Mouse (Mus musculus): ENCODE results near the gene Gpr3. TPM values are rescaled to one million over a fixed set of nuclear protein-coding genes. Genes with fewer than 3 reads are reported as not detected.

Gene Gpr3
- polyA plus RNA-seq, 1 experiment from 2014 or later: not detected

- Histone ChIP-seq H3K9ac (peak overlapping the region; percentile 46), H3K4me3 (replicated peaks) (peak overlapping the region; percentile 26; the same call in 1 of the 2 replicates), H3K36me3 (no peaks in the 10 kb centered on the region), H3K27me3 (peaks cover 60% of the 10 kb centered on the region), H3K27ac (peak overlapping the region; percentile 86), H3K4me2 (peak overlapping the region; percentile 59), H3K9me3 (replicated peaks) (no peaks in the 10 kb centered on the region), H3K4me1 (replicated peaks) (peaks cover 91% of the 10 kb centered on the region)
- DNase-seq: no peak
- no peak for ATAC-seq (ENCODE audit: low read depth)
- 52% methylated on average over 15 of the region's 15 CpGs for whole genome bisulfite sequencing (ENCODE audit: insufficient replicate concordance)
Measured at GRCm38 (mm10) chr4:133247072-133247471, 34.7 kb upstream of the Gpr3 start.

- Histone ChIP-seq H3K9ac (peak overlapping the region; percentile 4), H3K27me3 (peaks cover 33% of the 10 kb centered on the region), H3K9me3 (replicated peaks) (no peaks in the 10 kb centered on the region), H3K4me3 (replicated peaks) (no peak overlapping the region), H3K36me3 (no peaks in the 10 kb centered on the region), H3K4me2 (peak overlapping the region; percentile 19; the same call in 1 of the 2 replicates), H3K4me1 (replicated peaks) (peaks cover 97% of the 10 kb centered on the region), H3K27ac (peak overlapping the region; percentile 37)
- DNase-seq (no peak), ATAC-seq (ENCODE audit: low read depth) (no peak)
- WGBS (ENCODE audit: insufficient replicate concordance): 14% methylated on average over 1 of the region's 1 CpGs
Measured at GRCm38 (mm10) chr4:133244289-133244688, 32.0 kb upstream of the Gpr3 start.

- H3K27me3 ChIP-seq: peaks cover 32% of the 10 kb centered on the region
- DNase-seq: no peak
- WGBS (ENCODE audit: insufficient replicate concordance): 56% methylated on average over 13 of the region's 13 CpGs
Measured at GRCm38 (mm10) chr4:133243538-133243937, 31.2 kb upstream of the Gpr3 start.

GRCm38 (mm10) chr4:133242710-133243109 is 30.4 kb upstream of the Gpr3 start:
- H3K9me3 ChIP-seq (replicated peaks): no peaks in the 10 kb centered on the region
- H3K36me3 ChIP-seq: no peaks in the 10 kb centered on the region
- peaks cover 27% of the 10 kb centered on the region for H3K27me3 ChIP-seq
- no peak overlapping the region for H3K9ac ChIP-seq
- no peak for ATAC-seq (ENCODE audit: low read depth)
- no peak for DNase-seq
- 70% methylated on average over 9 of the region's 9 CpGs for WGBS (ENCODE audit: insufficient replicate concordance)
- H3K27ac ChIP-seq: 0 out of 2 replicates have a peak overlapping the region, but pooled peaks have one; percentile 84
- H3K4me3 ChIP-seq (replicated peaks): no peak overlapping the region
- peaks cover 98% of the 10 kb centered on the region for H3K4me1 ChIP-seq (replicated peaks)
- H3K4me2 ChIP-seq: no peak overlapping the region

More at GRCm38 (mm10) chr4:133243538-133243937, 31.2 kb upstream of the Gpr3 start:
- H3K4me2 ChIP-seq: no peak overlapping the region
- H3K27ac ChIP-seq: peak overlapping the region; percentile 51
- peak overlapping the region; percentile 4; the same call in 1 of the 2 replicates for H3K9ac ChIP-seq
- ATAC-seq (ENCODE audit: low read depth): no peak
- no peaks in the 10 kb centered on the region for H3K9me3 ChIP-seq (replicated peaks)
- H3K36me3 ChIP-seq: no peaks in the 10 kb centered on the region
- no peak overlapping the region for H3K4me3 ChIP-seq (replicated peaks)
- peaks cover 98% of the 10 kb centered on the region for H3K4me1 ChIP-seq (replicated peaks)

- Histone ChIP-seq H3K9ac (no peak overlapping the region), H3K27ac (peak overlapping the region; percentile 84; the same call in 1 of the 2 replicates), H3K27me3 (peaks cover 19% of the 10 kb centered on the region; the same call in 1 of the 2 replicates), H3K36me3 (no peaks in the 10 kb centered on the region), H3K4me1 (replicated peaks) (peaks cover 90% of the 10 kb centered on the region), H3K4me3 (replicated peaks) (peak overlapping the region; percentile 74), H3K4me2 (peak overlapping the region; percentile 100), H3K9me3 (replicated peaks) (no peaks in the 10 kb centered on the region)
- WGBS (ENCODE audit: insufficient replicate concordance): 16% methylated on average over 11 of the region's 11 CpGs
- no peak for DNase-seq
- no peak for ATAC-seq (ENCODE audit: low read depth)
Measured at GRCm38 (mm10) chr4:133241910-133242309, 29.6 kb upstream of the Gpr3 start.

- peak overlapping the region; percentile 74 for H3K4me3 ChIP-seq (replicated peaks)
- peak overlapping the region; percentile 100 for H3K4me2 ChIP-seq
- under 1% methylated on average over 78 of the region's 78 CpGs for WGBS (ENCODE audit: insufficient replicate concordance)
Measured at GRCm38 (mm10) chr4:133240934-133241908, 28.9 kb upstream of the Gpr3 start.

GRCm38 (mm10) chr4:133240490-133240921 is 28.2 kb upstream of the Gpr3 start, which contains the start of gene Map3k6:
Gene Map3k6 (plus strand): TSS chr4:133240818.
- H3K4me2 ChIP-seq: peak within 1 kb of the TSS; percentile 100
- ATAC-seq (ENCODE audit: low read depth) (peak; percentile 68), DNase-seq (peak; percentile 52)
- peak within 1 kb of the TSS; percentile 84 for H3K27ac ChIP-seq
- peaks cover 9% of the 10 kb centered on the region; the same call in 1 of the 2 replicates for H3K27me3 ChIP-seq
- WGBS (ENCODE audit: insufficient replicate concordance): 2% methylated on average over 16 of the region's 16 CpGs
- peaks cover 76% of the 10 kb centered on the region for H3K4me1 ChIP-seq (replicated peaks)
- peak within 1 kb of the TSS; percentile 74 for H3K4me3 ChIP-seq (replicated peaks)
- H3K36me3 ChIP-seq: no peaks in the 10 kb centered on the region
- H3K9me3 ChIP-seq (replicated peaks): no peaks in the 10 kb centered on the region
- H3K9ac ChIP-seq: peak within 1 kb of the TSS; percentile 85

More at GRCm38 (mm10) chr4:133240934-133241908, 28.9 kb upstream of the Gpr3 start:
- no peaks in the 10 kb centered on the region for H3K36me3 ChIP-seq
- peaks cover 12% of the 10 kb centered on the region; the same call in 1 of the 2 replicates for H3K27me3 ChIP-seq
- ATAC-seq (ENCODE audit: low read depth) (peak; percentile 86), DNase-seq (peak; percentile 65)
- peak overlapping the region; percentile 84 for H3K27ac ChIP-seq
- peaks cover 84% of the 10 kb centered on the region for H3K4me1 ChIP-seq (replicated peaks)
- peak overlapping the region; percentile 85 for H3K9ac ChIP-seq
- H3K9me3 ChIP-seq (replicated peaks): no peaks in the 10 kb centered on the region

- WGBS (ENCODE audit: insufficient replicate concordance): 14% methylated on average over 4 of the region's 4 CpGs
- Histone ChIP-seq H3K9ac (no peak overlapping the region), H3K4me3 (replicated peaks) (no peak overlapping the region), H3K36me3 (no peaks in the 10 kb centered on the region), H3K4me2 (no peak overlapping the region), H3K9me3 (replicated peaks) (no peaks in the 10 kb centered on the region), H3K4me1 (replicated peaks) (peaks cover 50% of the 10 kb centered on the region), H3K27ac (0 out of 2 replicates have a peak overlapping the region, but pooled peaks have one; percentile 32), H3K27me3 (peaks cover 5% of the 10 kb centered on the region; the same call in 1 of the 2 replicates)
- no peak for DNase-seq
- peak; percentile 12 for ATAC-seq (ENCODE audit: low read depth)
Measured at GRCm38 (mm10) chr4:133237911-133238310, 25.6 kb upstream of the Gpr3 start.

- no peak overlapping the region for H3K27ac ChIP-seq
- no peak for ATAC-seq (ENCODE audit: low read depth)
- no peak overlapping the region for H3K9ac ChIP-seq
- peaks cover 25% of the 10 kb centered on the region for H3K4me1 ChIP-seq (replicated peaks)
- H3K27me3 ChIP-seq: no peaks in the 10 kb centered on the region
- no peak overlapping the region for H3K4me2 ChIP-seq
- no peaks in the 10 kb centered on the region for H3K9me3 ChIP-seq (replicated peaks)
- 75% methylated on average over 5 of the region's 5 CpGs for WGBS (ENCODE audit: insufficient replicate concordance)
- DNase-seq: no peak
- H3K4me3 ChIP-seq (replicated peaks): no peak overlapping the region
- H3K36me3 ChIP-seq: no peaks in the 10 kb centered on the region
Measured at GRCm38 (mm10) chr4:133235415-133235814, 23.1 kb upstream of the Gpr3 start.

- H3K27ac ChIP-seq: no peak overlapping the region
- H3K4me3 ChIP-seq (replicated peaks): no peak overlapping the region
- 44% methylated on average over 5 of the region's 5 CpGs for WGBS (ENCODE audit: insufficient replicate concordance)
- peaks cover 19% of the 10 kb centered on the region for H3K4me1 ChIP-seq (replicated peaks)
- H3K4me2 ChIP-seq: no peak overlapping the region
- no peak overlapping the region for H3K9ac ChIP-seq
- no peak for ATAC-seq (ENCODE audit: low read depth)
- DNase-seq: no peak
- H3K27me3 ChIP-seq: no peaks in the 10 kb centered on the region
- no peaks in the 10 kb centered on the region for H3K36me3 ChIP-seq
- H3K9me3 ChIP-seq (replicated peaks): no peaks in the 10 kb centered on the region
Measured at GRCm38 (mm10) chr4:133234771-133235170, 22.4 kb upstream of the Gpr3 start.

GRCm38 (mm10) chr4:133233285-133233976 is 21.1 kb upstream of the Gpr3 start:
- Histone ChIP-seq H3K4me2 (no peak overlapping the region), H3K27ac (no peak overlapping the region), H3K27me3 (no peaks in the 10 kb centered on the region), H3K4me3 (replicated peaks) (no peak overlapping the region), H3K9ac (no peak overlapping the region), H3K36me3 (no peaks in the 10 kb centered on the region), H3K9me3 (replicated peaks) (no peaks in the 10 kb centered on the region), H3K4me1 (replicated peaks) (peaks cover 8% of the 10 kb centered on the region)
- DNase-seq (no peak), ATAC-seq (ENCODE audit: low read depth) (no peak)
- 37% methylated on average over 10 of the region's 10 CpGs for WGBS (ENCODE audit: insufficient replicate concordance)

Data from liver, embryonic 13.5 days (tissue).